Mouse (Mus musculus): ENCODE results near the gene Snrnp70.

DNA sequence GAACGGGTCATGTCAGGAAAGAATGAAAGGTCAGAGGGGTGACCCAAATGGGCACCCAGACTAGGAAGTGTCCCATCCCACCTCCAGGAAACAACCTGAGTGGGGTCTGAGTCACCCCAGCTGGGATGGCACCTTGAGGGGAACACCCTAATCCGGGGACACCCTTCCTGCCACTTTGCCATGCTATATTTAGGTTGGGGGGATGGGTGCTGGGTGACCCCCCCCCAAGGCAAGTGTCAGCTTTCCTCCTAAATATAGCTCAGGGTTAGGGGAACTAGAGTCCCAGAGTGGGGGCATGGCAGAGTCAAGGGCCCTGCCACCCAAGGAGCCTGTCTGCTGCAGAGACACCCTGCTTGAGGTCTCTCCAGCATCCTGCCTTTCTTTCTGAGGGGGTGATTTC is 16.9 kb upstream of the Snrnp70 start:
- TF ChIP-seq GATA1 (IDR thresholded peaks at IDR 0.05; ENCODE audit: borderline replicate concordance, low read length) = no peak
- TF ChIP-seq FLI1 (IDR thresholded peaks at IDR 0.05; ENCODE audit: low read length) = no peak
